Mouse (Mus musculus) liver, embryonic 14.5 days (tissue): ENCODE results near the gene Tmem108. TPM values are rescaled to one million over a fixed set of nuclear protein-coding genes. Genes with fewer than 3 reads are reported as not detected.

Experiments used
- ATAC-seq: fragments of 200-750 bp; cut with Nextera tagmentation; 2 replicates; pipeline ENCODE4 v1.8.0; 2017; ENCODE audit warnings: moderate number of reproducible peaks, mild to moderate bottlenecking, moderate library complexity; ENCODE audit not compliant: insufficient read depth
- DNase-seq, 3 experiments: peaks; one replicate each; pipeline ENCODE4 v3.0.0-alpha.2; 2012 to 2013; ENCODE audit warnings: low read depth in 3 of 3, low spot score in 3 of 3
- H3K27ac ChIP-seq: fragments of 300-500 bp; sonication (generic); 2 replicates; pipeline ENCODE4 v1.5.1; 2014; ENCODE audit warnings: moderate library complexity, mild to moderate bottlenecking, control low read depth, inconsistent platforms
- H3K27me3 ChIP-seq: fragments of 300-500 bp; sonication (generic); 2 replicates; pipeline ENCODE4 v1.6.1; 2014; ENCODE audit warnings: mild to moderate bottlenecking, low read length, moderate library complexity; ENCODE audit not compliant: control insufficient read depth, insufficient read depth
- H3K36me3 ChIP-seq: fragments of 300-500 bp; sonication (generic); replicated peaks from 2 replicates; pipeline ENCODE4 v1.6.1; 2014; ENCODE audit warnings: low read depth; ENCODE audit not compliant: control insufficient read depth, insufficient read depth
- H3K4me1 ChIP-seq, 2 experiments: fragments of 200-500 bp in 1 of 2; fragments of 300-500 bp in 1 of 2; sonication (generic) in 1 of 2; replicated peaks; 2 replicates each; pipeline ENCODE4 v1.6.1; 2012 to 2014; ENCODE audit warnings: antibody characterized with exemption in 1 of 2, inconsistent platforms in 1 of 2, low read length in 1 of 2; ENCODE audit not compliant: control insufficient read depth in 2 of 2, insufficient read depth in 2 of 2
- H3K4me2 ChIP-seq: fragments of 300-500 bp; sonication (generic); 2 replicates; pipeline ENCODE4 v1.6.1; 2014; ENCODE audit warnings: low read depth, mild to moderate bottlenecking, control low read depth, moderate library complexity
- H3K4me3 ChIP-seq, 2 experiments: fragments of 200-500 bp in 1 of 2; fragments of 300-500 bp in 1 of 2; sonication (generic) in 1 of 2; 2 replicates each; pipeline ENCODE4 v1.5.1; 2012 to 2014; ENCODE audit warnings: low read depth in 2 of 2, low read length in 2 of 2, mild to moderate bottlenecking in 2 of 2, control low read depth in 1 of 2, inconsistent platforms in 1 of 2, moderate library complexity in 1 of 2; ENCODE audit not compliant: insufficient read depth in 1 of 2
- H3K9ac ChIP-seq: fragments of 300-500 bp; sonication (generic); replicated peaks from 2 replicates; pipeline ENCODE4 v1.6.1; 2014; ENCODE audit warnings: mild to moderate bottlenecking, control low read depth, moderate library complexity
- H3K9me3 ChIP-seq: fragments of 300-500 bp; sonication (generic); 2 replicates; pipeline ENCODE4 v1.6.1; 2016; ENCODE audit warnings: low read length, mixed read lengths; ENCODE audit not compliant: control insufficient read depth
- CTCF ChIP-seq: IDR thresholded peaks from 2 replicates; pipeline ENCODE4 v1.5.1; 2016; ENCODE audit warnings: antibody characterized with exemption, low read depth, control low read depth
- EP300 ChIP-seq: IDR thresholded peaks from 2 replicates; pipeline ENCODE4 v1.6.1; 2016; ENCODE audit warnings: antibody characterized with exemption, low read depth
- WGBS: fragments of 180-500 bp; shearing (Covaris S2); extraction: QIAGEN DNeasy Blood & Tissue Kit; methylation state at CpG from one replicate; pipeline ENCODE4 v1.1.7; 2014; ENCODE audit not compliant: insufficient replicate concordance; 5-methylcytosine and 5-hydroxymethylcytosine counted together
- polyA plus RNA-seq, 2 experiments: library from polyadenylated mRNA; depleted of rRNA in 1 of 2; stranded (reverse) in 1 of 2; unstranded in 1 of 2; fragments of >200 nt; fragmentation: Nextera tagmentation in 1 of 2; extraction: Ambion mirVana in 1 of 2; gene quantifications; 2 replicates each; pipeline versions ENCODE4 v1.2.1 to v1.2.3; 2012 to 2014

Gene Tmem108
- polyA plus RNA-seq, 2 experiments: 0.51 to 1.0 TPM

GRCm38 (mm10) chr9:103624649-103625048 is 137.0 kb downstream of the Tmem108 start:
- Histone ChIP-seq H3K27ac (no peak overlapping the region), H3K27me3 (no peaks in the 10 kb centered on the region), H3K4me2 (no peak overlapping the region), H3K36me3 (no peaks in the 10 kb centered on the region), H3K9me3 (no peaks in the 10 kb centered on the region), H3K9ac (no peak overlapping the region), H3K4me3 (no peak overlapping the region), H3K4me1 (no peaks in the 10 kb centered on the region)
- TF ChIP-seq EP300: no peak
- TF ChIP-seq CTCF: peak; percentile 71
- WGBS: 14% methylated on average over 1 of the region's 1 CpGs
- no peak for ATAC-seq
- DNase-seq: peak; percentile 5 to 37 (median 9)

GRCm38 (mm10) chr9:103623560-103624316 is 137.9 kb downstream of the Tmem108 start:
- WGBS: 66% methylated on average over 19 of the region's 19 CpGs
- no peaks in the 10 kb centered on the region for H3K36me3 ChIP-seq
- DNase-seq (no peak), ATAC-seq (no peak)
- H3K27ac ChIP-seq: no peak overlapping the region
- H3K27me3 ChIP-seq: no peaks in the 10 kb centered on the region
- no peak overlapping the region for H3K4me2 ChIP-seq
- H3K4me3 ChIP-seq: no peak overlapping the region
- no peaks in the 10 kb centered on the region for H3K4me1 ChIP-seq
- no peak overlapping the region for H3K9ac ChIP-seq
- H3K9me3 ChIP-seq: no peaks in the 10 kb centered on the region
- TF ChIP-seq EP300: no peak
- no peak for TF ChIP-seq CTCF

- no peaks in the 10 kb centered on the region for H3K27me3 ChIP-seq
- no peak overlapping the region for H3K4me3 ChIP-seq
- no peak overlapping the region for H3K9ac ChIP-seq
- H3K4me2 ChIP-seq: no peak overlapping the region
- no peaks in the 10 kb centered on the region for H3K36me3 ChIP-seq
- TF ChIP-seq CTCF (no peak), EP300 (no peak)
- no peaks in the 10 kb centered on the region for H3K4me1 ChIP-seq
- WGBS: 61% methylated on average over 5 of the region's 5 CpGs
- H3K27ac ChIP-seq: no peak overlapping the region
- no peak for ATAC-seq
- no peak for DNase-seq
- no peaks in the 10 kb centered on the region for H3K9me3 ChIP-seq
These were observed 138.6 kb downstream of the Tmem108 start for GRCm38 (mm10) chr9:103622988-103623387.

GRCm38 (mm10) chr9:103621870-103622269 is 139.8 kb downstream of the Tmem108 start:
- no peak overlapping the region for H3K27ac ChIP-seq
- H3K36me3 ChIP-seq: no peaks in the 10 kb centered on the region
- TF ChIP-seq CTCF (no peak), EP300 (no peak)
- H3K9me3 ChIP-seq: no peaks in the 10 kb centered on the region
- no peak overlapping the region for H3K4me2 ChIP-seq
- ATAC-seq (no peak), DNase-seq (no peak)
- no peak overlapping the region for H3K4me3 ChIP-seq
- H3K4me1 ChIP-seq: no peaks in the 10 kb centered on the region
- no peak overlapping the region for H3K9ac ChIP-seq
- 75% methylated on average over 2 of the region's 2 CpGs for WGBS
- no peaks in the 10 kb centered on the region for H3K27me3 ChIP-seq

GRCm38 (mm10) chr9:103620517-103621212 is 141.0 kb downstream of the Tmem108 start:
- H3K27ac ChIP-seq: no peak overlapping the region
- DNase-seq: no peak
- H3K9ac ChIP-seq: no peak overlapping the region
- no peaks in the 10 kb centered on the region for H3K4me1 ChIP-seq
- H3K36me3 ChIP-seq: no peaks in the 10 kb centered on the region
- 59% methylated on average over 8 of the region's 8 CpGs for WGBS
- H3K4me2 ChIP-seq: no peak overlapping the region
- no peak for ATAC-seq
- no peaks in the 10 kb centered on the region for H3K9me3 ChIP-seq
- H3K4me3 ChIP-seq: no peak overlapping the region
- H3K27me3 ChIP-seq: no peaks in the 10 kb centered on the region
- TF ChIP-seq CTCF (no peak), EP300 (no peak)
